Mouse (Mus musculus) embryonic stem cell, embryonic (primary cell): ENCODE results near the gene 6030408B16Rik.

ENCODE experiments used
- CTCF ChIA-PET, 4 experiments: fragments of 300-600 bp in 2 of 4; fragments of 350-600 bp in 2 of 4; sonication (Branson Sonifier 250); formaldehyde crosslinking; loops; one replicate each; lab custom pipeline; 2022; ENCODE audit warnings: inconsistent platforms in 2 of 4; lab: Charles Lee
- POLR2A ChIA-PET, 4 experiments: fragments of 300-600 bp in 2 of 4; fragments of 350-600 bp in 2 of 4; sonication (Branson Sonifier 250); formaldehyde crosslinking; loops; one replicate each; lab custom pipeline; 2022; ENCODE audit warnings: antibody characterized with exemption in 4 of 4, inconsistent platforms in 1 of 4; lab: Charles Lee

6030408B16Rik gene

GRCm38 (mm10) chr15:101318889-101319765, 26.1 kb downstream of the 6030408B16Rik start:
- ChIA-PET CTCF (interaction anchor here (0.7 to 8.0 kb wide), 7 partner anchors 7 to 97 kb away, joined by 3 to 140 read pairs (median 3); no protein-coding TSS in a partner anchor), POLR2A (interaction anchor here in 3 of 4 experiments (0.6 to 1.3 kb wide), 3 partner anchors 78 to 495 kb away, joined by 3 to 5 read pairs (median 5); no protein-coding TSS in a partner anchor)

DNA sequence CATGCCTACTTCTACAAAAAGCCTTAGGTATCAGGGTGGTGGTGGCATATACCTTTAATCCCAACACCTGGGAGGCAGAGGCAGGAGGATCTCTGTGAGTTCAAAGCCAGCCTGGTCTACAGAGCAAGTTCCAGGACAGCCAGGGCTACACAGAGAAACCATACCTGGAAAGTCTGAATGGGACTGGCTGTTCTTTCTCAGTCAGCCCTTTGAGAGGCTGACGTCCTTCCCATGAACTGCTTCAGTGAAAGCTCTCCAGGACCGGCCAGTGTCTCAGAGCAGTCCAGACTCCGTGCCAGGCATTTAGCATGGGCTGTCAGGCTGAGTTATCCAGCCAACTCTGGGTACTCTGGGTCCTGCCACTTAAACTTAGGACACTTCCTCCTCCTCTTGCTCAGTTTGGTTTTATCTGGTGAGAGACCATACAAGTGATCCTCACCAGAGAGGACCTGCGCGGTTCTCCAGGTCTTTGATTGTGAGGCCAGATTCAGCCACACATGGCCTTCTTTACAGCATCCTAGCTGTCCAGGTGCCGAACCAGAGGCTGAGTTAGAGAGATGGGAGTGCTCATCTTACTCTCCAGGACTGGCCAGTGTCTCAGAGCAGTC, 27.1 kb downstream of the 6030408B16Rik start:
- POLR2A ChIA-PET: no interaction called here
- CTCF ChIA-PET: interaction anchor here in 1 of 4 experiments (8.0 kb wide), 1 partner anchor 80 kb away, joined by 140 read pairs; no protein-coding TSS in a partner anchor

- POLR2A ChIA-PET: interaction anchor here in 1 of 4 experiments (1.8 kb wide), 1 partner anchor 78 kb away, joined by 3 read pairs; no protein-coding TSS in a partner anchor
- CTCF ChIA-PET: interaction anchor here in 2 of 4 experiments (0.6 to 1.1 kb wide), 2 partner anchors 78 to 80 kb away, joined by 3 to 4 read pairs; no protein-coding TSS in a partner anchor
These were observed 27.6 kb downstream of the 6030408B16Rik start for GRCm38 (mm10) chr15:101320618-101321041.

DNA sequence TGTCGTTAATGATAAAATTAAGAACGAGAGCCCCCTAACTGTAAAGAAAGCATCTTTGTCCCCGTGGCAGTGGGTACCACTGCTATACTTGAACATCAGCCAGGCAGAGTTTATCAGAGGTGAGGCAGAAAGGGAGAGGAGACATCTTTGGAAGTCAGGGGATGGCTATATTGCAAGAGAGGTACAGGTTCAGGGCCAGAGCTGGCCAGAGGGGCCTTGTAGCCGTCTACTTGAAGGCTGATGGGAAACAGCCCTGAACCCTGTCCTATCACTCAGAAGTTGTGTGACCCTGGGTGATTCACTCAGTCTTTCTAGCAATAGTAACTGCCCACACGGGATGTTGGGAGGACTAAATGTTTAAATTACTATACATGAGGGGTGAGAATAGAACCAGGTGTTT, 28.1 kb downstream of the 6030408B16Rik start:
- CTCF ChIA-PET: interaction anchor here in 3 of 4 experiments (0.6 to 1.1 kb wide), 3 partner anchors 79 to 112 kb away, joined by 3 to 4 read pairs (median 3); no protein-coding TSS in a partner anchor
- POLR2A ChIA-PET: interaction anchor here in 1 of 4 experiments (1.8 kb wide), 1 partner anchor 79 kb away, joined by 3 read pairs; no protein-coding TSS in a partner anchor

DNA sequence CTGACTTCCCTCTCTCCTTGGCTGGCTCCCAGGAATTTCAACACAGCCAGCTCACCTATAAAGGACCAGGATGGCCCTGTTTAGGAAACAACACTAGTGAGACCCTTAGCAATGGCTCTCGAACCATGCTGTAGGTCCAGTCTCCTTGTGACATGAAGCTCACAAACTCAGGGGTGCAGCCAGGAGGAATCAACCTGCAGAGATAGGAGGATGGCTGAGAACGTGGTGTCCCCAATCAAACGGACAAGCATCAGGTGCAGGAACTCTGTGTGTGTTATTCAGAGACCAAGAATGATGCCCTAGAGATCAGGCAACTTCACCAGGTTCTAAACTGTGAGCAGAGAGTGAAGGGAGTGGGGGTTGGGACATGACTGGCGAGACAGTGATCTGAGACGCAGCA, 29.1 kb downstream of the 6030408B16Rik start:
- ChIA-PET CTCF (interaction anchor here in 2 of 4 experiments (0.7 to 1.3 kb wide), 4 partner anchors 80 to 747 kb away, joined by 3 read pairs; partner anchors contain the start of gene Ankrd33 (in 1 of the 2)), POLR2A (interaction anchor here in 1 of 4 experiments (1.8 kb wide), 1 partner anchor 80 kb away, joined by 3 read pairs; no protein-coding TSS in a partner anchor)

GRCm38 (mm10) chr15:101322640-101323039, 29.6 kb downstream of the 6030408B16Rik start:
- CTCF ChIA-PET: interaction anchor here in 1 of 4 experiments (0.8 to 1.3 kb wide), 2 partner anchors 80 to 82 kb away, joined by 3 read pairs; no protein-coding TSS in a partner anchor
- POLR2A ChIA-PET: no interaction called here

GRCm38 (mm10) chr15:101323511-101323910, 30.5 kb downstream of the 6030408B16Rik start:
- CTCF ChIA-PET: interaction anchor here in 3 of 4 experiments (0.6 to 1.3 kb wide), 7 partner anchors 81 to 661 kb away, joined by 3 to 7 read pairs (median 3); partner anchors contain the start of gene Krt1 (in 1 of the 3)
- POLR2A ChIA-PET: interaction anchor here in 1 of 4 experiments (1.4 kb wide), 1 partner anchor 27 kb away, joined by 4 read pairs; no protein-coding TSS in a partner anchor

DNA sequence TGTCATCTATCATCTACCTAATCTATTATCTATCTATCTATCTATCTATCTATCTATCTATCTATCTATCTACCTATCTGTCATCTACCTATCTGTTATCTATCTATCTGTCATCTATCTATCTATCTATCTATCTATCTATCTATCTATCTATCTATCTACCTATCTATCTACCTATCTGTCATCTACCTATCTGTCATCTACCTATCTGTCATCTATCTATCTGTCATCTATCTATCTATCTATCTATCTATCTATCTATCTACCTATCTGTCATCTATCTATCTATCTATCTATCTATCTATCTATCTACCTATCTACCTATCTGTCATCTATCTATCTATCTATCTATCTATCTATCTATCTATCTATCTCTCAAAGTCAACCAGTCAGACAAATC, 31.4 kb downstream of the 6030408B16Rik start:
- CTCF ChIA-PET: interaction anchor here in 3 of 4 experiments (0.6 to 1.2 kb wide), 3 partner anchors 20 to 660 kb away, joined by 3 to 7 read pairs (median 4); no protein-coding TSS in a partner anchor
- POLR2A ChIA-PET: interaction anchor here in 1 of 4 experiments (0.7 to 1.4 kb wide), 2 partner anchors 27 to 81 kb away, joined by 4 read pairs; no protein-coding TSS in a partner anchor

- ChIA-PET CTCF (interaction anchor here (0.9 to 8.2 kb wide), 15 partner anchors 9 to 658 kb away, joined by 3 to 91 read pairs (median 5); no protein-coding TSS in a partner anchor), POLR2A (interaction anchor here in 2 of 4 experiments (0.9 to 1.5 kb wide), 3 partner anchors 10 to 60 kb away, joined by 3 to 4 read pairs (median 3); no protein-coding TSS in a partner anchor)
These were observed 33.1 kb downstream of the 6030408B16Rik start for GRCm38 (mm10) chr15:101325991-101326534.

DNA sequence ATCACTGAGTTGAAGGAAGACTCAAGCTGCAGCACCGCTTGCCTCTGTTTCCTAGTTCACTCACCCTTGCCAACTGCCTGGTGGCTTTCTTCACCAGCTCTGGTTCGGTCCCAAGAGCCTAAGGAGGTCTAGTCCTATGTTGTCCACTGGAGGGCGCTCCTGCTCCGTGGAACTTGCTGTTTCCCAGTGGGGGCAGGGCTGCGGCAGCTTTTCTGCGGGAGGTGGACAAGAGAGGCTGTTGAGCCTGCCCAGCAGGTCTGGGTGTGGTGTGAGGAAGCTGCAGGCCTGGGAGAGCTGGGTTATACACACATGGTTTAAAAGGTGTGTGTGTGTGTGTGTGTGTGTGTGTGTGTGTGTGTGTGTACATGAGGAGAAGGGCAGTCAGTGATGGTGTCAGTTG, 34.3 kb downstream of the 6030408B16Rik start:
- POLR2A ChIA-PET: interaction anchor here in 3 of 4 experiments (0.5 to 2.0 kb wide), 11 partner anchors 8 to 1650 kb away, joined by 3 to 7 read pairs (median 5); partner anchors contain the start of gene Eif4b (in 1 of the 3)
- CTCF ChIA-PET: interaction anchor here (0.5 to 8.2 kb wide), 104 partner anchors 8 to 1772 kb away, joined by 3 to 91 read pairs (median 4); partner anchors contain the start of genes Acvrl1 (in 1 of the 4), Grasp (in 1 of the 4), Krt2 (in 1 of the 4) and Krt81 (in 1 of the 4)

- ChIA-PET POLR2A (interaction anchor here in 1 of 4 experiments (0.6 to 0.7 kb wide), 2 partner anchors 17 to 33 kb away, joined by 5 to 7 read pairs; no protein-coding TSS in a partner anchor), CTCF (interaction anchor here (0.6 to 8.2 kb wide), 20 partner anchors 13 to 1183 kb away, joined by 3 to 91 read pairs (median 4); no protein-coding TSS in a partner anchor)
These were observed 36.0 kb downstream of the 6030408B16Rik start for GRCm38 (mm10) chr15:101328876-101329563.

DNA sequence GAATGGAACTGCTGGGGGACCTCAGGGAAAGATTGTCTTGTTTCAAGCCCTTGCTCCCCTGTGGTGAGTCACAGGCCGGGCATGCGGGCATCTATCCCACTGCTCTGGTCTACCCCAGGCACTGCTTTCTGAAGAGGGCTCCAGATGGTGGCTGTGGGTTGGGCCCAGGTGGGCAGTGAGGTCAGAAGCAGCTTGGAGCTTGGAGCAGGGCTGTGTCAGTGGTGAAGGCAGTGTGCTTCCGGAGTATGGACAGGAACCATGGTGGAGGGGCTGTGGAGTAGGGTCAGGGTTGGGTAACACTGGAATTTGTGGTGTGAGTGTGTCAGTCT, 36.5 kb downstream of the 6030408B16Rik start:
- CTCF ChIA-PET: interaction anchor here in 3 of 4 experiments (0.6 to 8.2 kb wide), 14 partner anchors 13 to 736 kb away, joined by 3 to 91 read pairs (median 4); no protein-coding TSS in a partner anchor
- POLR2A ChIA-PET: interaction anchor here in 1 of 4 experiments (0.6 to 0.7 kb wide), 2 partner anchors 17 to 32 kb away, joined by 5 to 7 read pairs; no protein-coding TSS in a partner anchor

DNA sequence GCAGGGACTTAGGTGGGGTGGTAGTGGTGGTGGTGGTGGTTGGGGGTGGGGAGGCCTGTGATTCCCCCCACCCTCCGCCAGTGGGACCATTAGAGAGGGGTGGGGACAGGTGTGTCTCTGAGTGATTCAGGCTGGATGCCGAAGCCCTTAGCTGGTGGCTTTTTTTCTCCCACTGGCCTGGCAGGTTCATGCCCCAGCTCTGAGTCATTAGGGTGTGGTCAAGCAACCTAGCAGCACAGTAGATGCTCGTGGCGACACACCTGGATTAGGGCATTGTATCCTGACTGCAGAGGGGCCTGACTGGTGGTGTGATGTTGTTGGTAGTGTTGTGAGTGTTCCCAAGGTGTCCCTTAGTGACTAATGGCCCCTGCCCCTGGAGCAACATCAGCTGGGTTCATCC, 38.1 kb downstream of the 6030408B16Rik start:
- ChIA-PET POLR2A (interaction anchor here in 3 of 4 experiments (0.6 to 1.2 kb wide), 4 partner anchors 15 to 584 kb away, joined by 3 to 6 read pairs (median 3); no protein-coding TSS in a partner anchor), CTCF (interaction anchor here in 3 of 4 experiments (0.6 to 8.2 kb wide), 9 partner anchors 10 to 653 kb away, joined by 3 to 91 read pairs (median 3); no protein-coding TSS in a partner anchor)

GRCm38 (mm10) chr15:101332370-101332769, 39.4 kb downstream of the 6030408B16Rik start:
- ChIA-PET CTCF (interaction anchor here in 2 of 4 experiments (0.5 to 8.2 kb wide), 3 partner anchors 10 to 670 kb away, joined by 4 to 91 read pairs (median 10); no protein-coding TSS in a partner anchor), POLR2A (interaction anchor here in 1 of 4 experiments (0.6 kb wide), 1 partner anchor 260 kb away, joined by 3 read pairs; no protein-coding TSS in a partner anchor)

GRCm38 (mm10) chr15:101333165-101333564, 40.2 kb downstream of the 6030408B16Rik start:
- POLR2A ChIA-PET: no interaction called here
- CTCF ChIA-PET: interaction anchor here in 2 of 4 experiments (0.6 to 8.2 kb wide), 4 partner anchors 9 to 651 kb away, joined by 3 to 91 read pairs (median 7); no protein-coding TSS in a partner anchor

GRCm38 (mm10) chr15:101333648-101334047, 40.6 kb downstream of the 6030408B16Rik start:
- ChIA-PET CTCF (interaction anchor here in 3 of 4 experiments (0.8 to 8.2 kb wide), 5 partner anchors 9 to 650 kb away, joined by 3 to 91 read pairs (median 3); no protein-coding TSS in a partner anchor), POLR2A (no interaction called here)
